Mouse (Mus musculus) liver, embryonic 14.5 days (tissue): ENCODE data around the gene Aanat.

Source experiments
- CTCF ChIP-seq: IDR thresholded peaks from 2 replicates; pipeline ENCODE4 v1.5.1; 2016; ENCODE audit warnings: antibody characterized with exemption, low read depth, control low read depth
- EP300 ChIP-seq: IDR thresholded peaks from 2 replicates; pipeline ENCODE4 v1.6.1; 2016; ENCODE audit warnings: antibody characterized with exemption, low read depth

DNA sequence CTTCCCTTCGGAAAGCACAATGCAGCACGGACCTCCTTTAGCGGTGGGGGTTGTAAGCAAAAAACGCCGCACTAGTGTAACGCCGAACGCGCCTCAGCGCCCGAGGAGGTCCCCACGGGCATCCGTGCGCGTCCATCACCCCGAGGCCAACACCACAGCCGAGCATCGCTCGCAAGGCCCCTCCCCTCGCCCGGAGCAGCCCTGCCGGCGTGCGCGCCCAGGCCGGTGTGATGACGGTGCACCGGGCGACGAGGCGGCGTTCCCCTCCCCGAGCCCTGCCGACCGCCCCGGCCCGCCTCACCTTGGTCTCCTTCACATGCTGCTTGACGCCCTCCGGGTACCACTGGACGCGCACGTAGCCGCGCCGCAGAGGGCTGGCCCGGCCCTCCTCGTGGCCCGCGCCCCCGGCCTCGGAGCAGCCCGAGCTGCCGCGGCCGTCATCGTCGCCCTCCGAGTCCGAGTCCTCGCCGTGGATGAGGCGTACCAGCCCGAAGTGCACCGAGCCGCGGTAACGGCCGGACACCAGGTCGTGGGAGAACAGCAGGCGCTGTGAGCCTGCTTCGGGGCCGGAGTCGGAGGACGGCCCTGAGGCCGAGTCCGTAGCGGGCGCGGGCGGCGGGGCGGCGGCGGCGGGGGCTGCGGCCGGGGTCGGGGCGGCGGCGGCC lies 5.4 kb upstream of the Aanat start:
- TF ChIP-seq EP300 = no peak
- TF ChIP-seq CTCF = no peak
